Mouse (Mus musculus) intestine, postnatal 0 days (tissue): ENCODE measurements at regions not wholly inside any gene's neighbourhood (a gene's known extent, or its start where the extent isn't known, plus 50 kb on each side); places are given as distances from the start of the nearest gene placed in this dataset.
"Not testable (repeated sequence)": the region's sequence is repeated elsewhere in the genome, so short reads cannot be mapped to it uniquely, and the experiment has no call there.

Experiments used
- ATAC-seq: fragments of 200-750 bp; cut with Nextera tagmentation; 2 replicates; pipeline ENCODE4 v1.8.0; 2017; ENCODE audit warnings: mild to moderate bottlenecking, moderate TSS enrichment, moderate library complexity
- H3K27ac ChIP-seq: fragments of 300-500 bp; sonication (generic); 2 replicates; pipeline ENCODE4 v1.5.1; 2014; ENCODE audit warnings: mild to moderate bottlenecking, low read depth, low read length, moderate library complexity
- H3K27me3 ChIP-seq: fragments of 300-500 bp; sonication (generic); replicated peaks from 2 replicates; pipeline ENCODE4 v1.6.1; 2014; ENCODE audit warnings: low read length, mixed read lengths; ENCODE audit not compliant: control insufficient read depth, insufficient read depth
- H3K36me3 ChIP-seq: fragments of 300-500 bp; sonication (generic); 2 replicates; pipeline ENCODE4 v1.6.1; 2014; ENCODE audit warnings: mild to moderate bottlenecking, moderate library complexity; ENCODE audit not compliant: control insufficient read depth, insufficient read depth
- H3K4me1 ChIP-seq: fragments of 300-500 bp; sonication (generic); replicated peaks from 2 replicates; pipeline ENCODE4 v1.6.1; 2014; ENCODE audit warnings: antibody characterized with exemption, low read length, mixed read lengths; ENCODE audit not compliant: control insufficient read depth, insufficient read depth
- H3K4me2 ChIP-seq: fragments of 300-500 bp; sonication (generic); replicated peaks from 2 replicates; pipeline ENCODE4 v1.6.1; 2014; ENCODE audit warnings: low read depth, mild to moderate bottlenecking, moderate library complexity
- H3K4me3 ChIP-seq: fragments of 300-500 bp; sonication (generic); 2 replicates; pipeline ENCODE4 v1.5.1; 2014; ENCODE audit warnings: low read depth, low read length
- H3K9ac ChIP-seq: fragments of 300-500 bp; sonication (generic); 2 replicates; pipeline ENCODE4 v1.6.1; 2014; ENCODE audit warnings: mild to moderate bottlenecking, low read depth, low read length
- H3K9me3 ChIP-seq: fragments of 300-500 bp; sonication (generic); 2 replicates; pipeline ENCODE4 v1.6.1; 2016; ENCODE audit warnings: mixed run types; ENCODE audit not compliant: control insufficient read depth
- CTCF ChIP-seq: sonication (generic); IDR thresholded peaks from 2 replicates; pipeline ENCODE4 v1.5.1; 2016; ENCODE audit warnings: low read depth, mild to moderate bottlenecking, control low read depth, antibody characterized with exemption, moderate library complexity
- WGBS: fragments of 180-500 bp; shearing (Covaris S2); extraction: QIAGEN DNeasy Blood & Tissue Kit; methylation state at CpG from one replicate; pipeline ENCODE4 v1.1.7; 2014; 5-methylcytosine and 5-hydroxymethylcytosine counted together

DNA sequence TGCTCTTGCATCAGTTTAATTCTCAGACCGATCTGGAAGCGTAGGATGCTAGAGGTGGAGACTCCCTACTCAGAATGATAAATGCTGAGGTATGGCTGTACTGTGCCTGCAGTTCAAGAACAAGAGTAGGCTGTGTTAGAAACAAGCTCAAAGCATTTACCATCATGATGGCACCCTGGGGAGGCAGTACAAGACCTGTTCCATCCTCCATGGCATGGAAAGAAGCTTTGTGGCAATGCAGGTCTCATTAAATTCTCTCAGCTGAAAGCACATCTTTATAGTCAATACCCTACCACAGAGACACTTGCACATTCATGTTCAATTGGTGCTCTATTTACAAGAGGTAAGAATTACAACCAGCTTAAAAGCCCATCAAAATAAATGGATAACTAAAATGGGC lies 209.5 kb downstream of the Tbl1xr1 start:
- Histone ChIP-seq H3K9ac (no peak overlapping the region), H3K27ac (no peak overlapping the region), H3K27me3 (no peaks in the 10 kb centered on the region), H3K36me3 (no peaks in the 10 kb centered on the region), H3K9me3 (no peaks in the 10 kb centered on the region), H3K4me1 (no peaks in the 10 kb centered on the region), H3K4me3 (no peak overlapping the region), H3K4me2 (no peak overlapping the region)
- no peak for TF ChIP-seq CTCF
- ATAC-seq, result no peak
- WGBS, result 95% methylated on average over 2 of the region's 2 CpGs

DNA sequence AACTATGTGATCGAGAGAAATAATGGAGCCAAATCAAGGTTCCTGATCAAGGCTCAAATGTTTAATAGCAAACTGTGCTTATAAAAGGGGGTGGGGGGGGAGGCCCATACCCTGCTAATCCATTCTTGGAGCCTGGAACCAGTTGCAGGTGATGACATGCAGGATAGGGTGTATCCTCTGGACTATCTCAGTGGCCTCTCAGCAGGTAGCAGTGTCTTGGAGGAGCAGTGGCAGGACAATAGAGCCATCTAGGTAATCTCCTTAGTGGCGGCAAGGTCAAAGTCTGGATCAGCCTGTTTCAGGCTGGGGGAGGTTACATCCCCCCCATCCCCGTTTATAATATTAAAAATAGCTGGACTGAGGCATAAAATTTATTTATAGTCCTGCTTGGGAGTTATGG lies 217.0 kb downstream of the Tbl1xr1 start:
- Histone ChIP-seq H3K4me1 (no peaks in the 10 kb centered on the region), H3K9ac (no peak overlapping the region), H3K4me3 (no peak overlapping the region), H3K27ac (no peak overlapping the region), H3K36me3 (no peaks in the 10 kb centered on the region), H3K27me3 (no peaks in the 10 kb centered on the region), H3K4me2 (no peak overlapping the region), H3K9me3 (no peaks in the 10 kb centered on the region)
- TF ChIP-seq CTCF, result no peak
- 86% methylated on average over 3 of the region's 3 CpGs for WGBS
- ATAC-seq, result no peak

DNA sequence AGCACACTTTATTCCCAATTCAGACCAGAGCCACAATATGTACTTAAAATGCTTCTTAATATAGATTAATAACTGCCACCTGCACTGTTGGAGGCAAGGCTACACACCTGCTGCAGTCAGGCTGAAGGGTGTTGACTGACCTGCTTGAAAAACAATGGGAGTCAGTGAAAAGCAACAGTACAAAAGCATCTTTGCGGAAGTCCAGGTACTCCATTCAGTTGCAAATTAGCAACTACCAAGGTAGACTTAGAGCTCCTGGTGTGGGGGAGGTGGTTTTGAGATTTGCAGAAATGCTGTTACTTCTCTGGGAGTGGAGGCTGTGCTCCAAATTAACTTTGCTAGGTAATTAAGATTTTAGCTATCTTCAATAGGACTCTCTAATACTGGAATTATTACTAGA lies 217.6 kb downstream of the Tbl1xr1 start:
- not testable (repeated sequence) for H3K27me3 ChIP-seq, H3K4me1 ChIP-seq, H3K9ac ChIP-seq, H3K27ac ChIP-seq, H3K36me3 ChIP-seq, H3K4me2 ChIP-seq, ATAC-seq, H3K9me3 ChIP-seq, H3K4me3 ChIP-seq
- 97% methylated on average over 1 of the region's 1 CpGs for WGBS

DNA sequence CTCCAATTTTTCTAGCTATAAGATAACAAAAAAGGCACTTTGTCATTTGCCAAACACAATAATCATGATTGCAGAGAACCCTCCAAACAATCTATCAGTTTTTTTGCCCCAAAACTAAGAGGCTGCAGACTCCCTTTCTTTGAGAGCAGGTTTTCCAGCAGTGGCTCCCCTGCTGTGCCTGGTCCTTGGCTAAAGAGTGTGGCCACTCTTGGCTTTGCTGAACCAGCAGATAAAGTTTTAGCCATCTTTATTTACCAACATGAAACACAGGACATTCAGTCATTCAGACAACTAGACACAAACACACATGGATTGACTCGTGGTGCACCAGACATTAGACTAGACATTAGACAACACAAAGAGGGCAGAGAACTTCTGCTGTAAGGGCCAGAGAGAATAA lies 220.5 kb downstream of the Tbl1xr1 start:
- not testable (repeated sequence) for H3K4me3 ChIP-seq, H3K27ac ChIP-seq, H3K36me3 ChIP-seq, H3K9me3 ChIP-seq, H3K9ac ChIP-seq, ATAC-seq, H3K4me2 ChIP-seq, H3K27me3 ChIP-seq, H3K4me1 ChIP-seq
- 81% methylated on average over 1 of the region's 1 CpGs for WGBS

DNA sequence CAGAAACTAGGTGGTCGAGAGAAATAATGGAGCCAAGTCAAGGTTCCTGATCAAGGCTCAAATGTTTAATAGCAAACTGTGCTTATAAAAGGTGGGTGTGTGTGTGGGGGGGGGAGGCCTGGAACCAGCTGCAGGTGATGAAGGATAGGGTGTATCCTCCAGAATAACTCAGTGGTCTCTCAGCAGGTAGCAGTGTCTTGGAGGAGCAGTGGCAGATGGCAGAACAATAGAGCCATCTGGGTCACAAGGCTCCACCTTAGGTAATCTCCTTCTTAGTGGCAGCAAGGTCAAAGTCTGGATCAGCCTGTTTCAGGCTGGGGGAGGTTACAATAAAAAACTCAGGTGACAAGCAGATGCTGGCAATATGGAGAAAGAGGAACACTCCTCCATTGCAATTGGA lies 221.4 kb downstream of the Tbl1xr1 start:
- H3K36me3 ChIP-seq, result not testable (repeated sequence)
- 84% methylated on average over 1 of the region's 1 CpGs for WGBS

DNA sequence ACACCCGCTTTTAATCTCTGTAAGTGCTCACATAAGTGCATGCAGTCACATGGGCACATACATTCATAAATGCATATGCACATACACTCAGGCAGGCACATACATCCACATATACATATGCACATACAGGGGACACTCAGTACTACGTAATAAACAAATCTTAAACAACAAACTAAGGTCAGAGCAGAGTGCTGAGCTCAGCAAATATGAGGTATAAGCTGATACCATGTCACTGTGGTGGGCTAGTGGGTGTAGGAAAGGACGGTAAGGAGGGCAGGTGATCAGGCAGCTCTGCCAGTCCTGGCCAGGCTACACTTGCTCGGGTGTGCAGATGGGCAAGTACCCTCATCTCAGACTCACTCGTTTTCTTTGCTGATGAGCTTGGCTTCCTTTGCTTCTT lies 224.1 kb downstream of the Tbl1xr1 start:
- H3K4me2 ChIP-seq, result no peak overlapping the region
- no peak for TF ChIP-seq CTCF
- H3K27me3 ChIP-seq, result no peaks in the 10 kb centered on the region
- H3K27ac ChIP-seq, result no peak overlapping the region
- no peaks in the 10 kb centered on the region for H3K36me3 ChIP-seq
- no peak overlapping the region for H3K4me3 ChIP-seq
- H3K9ac ChIP-seq, result no peak overlapping the region
- H3K9me3 ChIP-seq, result no peaks in the 10 kb centered on the region
- no peaks in the 10 kb centered on the region for H3K4me1 ChIP-seq
- 88% methylated on average over 5 of the region's 5 CpGs for WGBS
- no peak for ATAC-seq

More for the DNA sequence above, 221.4 kb downstream of the Tbl1xr1 start:
- H3K27ac ChIP-seq, ATAC-seq, H3K27me3 ChIP-seq, H3K9ac ChIP-seq, H3K4me2 ChIP-seq, H3K9me3 ChIP-seq, H3K4me3 ChIP-seq, H3K4me1 ChIP-seq: not testable (repeated sequence)

DNA sequence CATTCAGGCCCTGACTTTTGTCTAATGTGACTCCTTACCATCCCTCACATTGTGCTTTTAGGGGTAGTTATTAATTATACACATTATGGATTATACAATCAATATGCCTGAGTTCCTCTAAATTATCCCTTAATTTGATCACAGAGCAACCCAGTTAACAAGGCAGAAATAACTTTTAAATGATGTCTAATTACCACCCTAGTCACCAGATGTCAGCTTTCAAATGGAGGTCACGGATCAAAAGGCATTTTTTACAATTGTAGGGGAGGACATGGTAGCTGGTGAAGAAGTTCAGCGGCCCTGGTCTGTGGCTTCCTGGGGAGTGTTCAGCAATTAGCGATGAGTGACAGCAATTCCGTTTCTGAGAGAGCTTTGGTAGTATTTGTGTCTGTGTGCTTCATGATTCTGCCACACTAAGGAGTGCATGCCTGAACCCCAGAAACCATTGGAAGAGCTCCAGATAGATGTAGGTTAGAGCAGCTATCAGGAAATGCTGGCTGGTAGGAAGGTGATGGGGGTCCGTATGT lies 225.6 kb downstream of the Tbl1xr1 start:
- Histone ChIP-seq H3K9ac (no peak overlapping the region), H3K27ac (no peak overlapping the region), H3K4me2 (no peak overlapping the region), H3K4me3 (no peak overlapping the region), H3K9me3 (no peaks in the 10 kb centered on the region), H3K4me1 (no peaks in the 10 kb centered on the region), H3K36me3 (no peaks in the 10 kb centered on the region), H3K27me3 (no peaks in the 10 kb centered on the region)
- TF ChIP-seq CTCF, result no peak
- 74% methylated on average over 5 of the region's 5 CpGs for WGBS
- no peak for ATAC-seq
